Mouse (Mus musculus): ENCODE results near the gene Adam1b. TPM values are rescaled to one million over a fixed set of nuclear protein-coding genes. Genes with fewer than 3 reads are reported as not detected.

Gene Adam1b
- polyA plus RNA-seq, 2 experiments = not detected

DNA sequence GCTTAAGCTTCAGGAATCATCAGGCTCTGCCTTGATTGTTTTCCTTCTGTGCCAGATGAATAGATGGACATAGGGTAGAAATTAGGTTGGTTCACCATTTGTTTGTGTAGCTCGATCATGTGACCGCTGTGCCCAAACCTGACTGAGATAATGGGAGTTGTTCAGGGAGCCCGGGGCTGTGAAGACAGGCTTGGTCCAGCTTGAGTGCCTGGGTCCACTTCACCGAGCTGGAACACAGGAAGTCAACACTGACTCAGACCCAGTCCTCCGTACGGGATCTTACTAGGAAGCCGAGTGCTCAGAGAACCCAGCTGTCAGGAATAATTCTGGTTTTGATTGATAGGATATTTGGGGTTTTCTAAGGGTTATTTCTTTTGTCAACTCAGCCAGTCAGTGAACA is 28.6 kb downstream of the Adam1b start:
- Histone ChIP-seq H3K4me1 (replicated peaks; ENCODE audit: control insufficient read depth in 2 of 2, insufficient read depth in 2 of 2, low read length in 1 of 2) (peaks cover 12 to 42% of the 10 kb centered on the region in 2 experiments), H3K36me3 (replicated peaks; ENCODE audit: control insufficient read depth, insufficient read depth, low read depth) (no peaks in the 10 kb centered on the region), H3K27me3 (ENCODE audit: control insufficient read depth, insufficient read depth, low read length) (no peaks in the 10 kb centered on the region), H3K9ac (replicated peaks) (no peak overlapping the region), H3K4me3 (ENCODE audit: insufficient read depth in 1 of 2, low read depth in 2 of 2, low read length in 2 of 2) (no peak overlapping the region), H3K4me2 (ENCODE audit: low read depth) (no peak overlapping the region), H3K9me3 (ENCODE audit: control insufficient read depth, low read length) (no peaks in the 10 kb centered on the region; the same call in 1 of the 2 replicates), H3K27ac (no peak overlapping the region)
- no peak for TF ChIP-seq EP300 (IDR thresholded peaks at IDR 0.05; ENCODE audit: low read depth)
- no peak for TF ChIP-seq CTCF (IDR thresholded peaks at IDR 0.05; ENCODE audit: low read depth)
- ATAC-seq (ENCODE audit: insufficient read depth) (no peak), DNase-seq (ENCODE audit: low read depth in 3 of 3, low spot score in 3 of 3) (no peak)
- 76% methylated on average over 7 of the region's 7 CpGs for WGBS (ENCODE audit: insufficient replicate concordance)

DNA sequence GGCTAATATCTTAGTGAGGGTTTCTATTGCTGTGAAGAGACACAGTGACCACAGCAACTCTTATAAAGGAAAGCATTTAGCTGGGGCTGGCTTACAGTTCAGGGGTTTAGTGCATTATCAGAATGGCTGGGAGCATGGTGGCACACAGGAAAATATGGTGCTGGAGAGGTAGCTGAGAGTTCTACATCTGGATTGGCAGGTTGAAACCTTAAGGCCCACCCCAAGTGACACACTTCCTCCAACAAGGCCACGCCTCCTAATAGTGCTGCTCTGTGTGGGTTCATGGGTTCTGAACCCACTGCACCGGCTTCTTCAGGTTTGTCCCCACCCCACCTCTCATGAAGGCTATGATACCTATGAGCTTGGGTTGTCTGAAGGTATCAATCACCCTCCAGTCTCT is 30.8 kb downstream of the Adam1b start:
- no peak for DNase-seq (ENCODE audit: low read depth in 3 of 3, low spot score in 3 of 3)
- no peak for ATAC-seq (ENCODE audit: insufficient read depth)
- Histone ChIP-seq H3K36me3 (replicated peaks; ENCODE audit: control insufficient read depth, insufficient read depth, low read depth) (no peaks in the 10 kb centered on the region), H3K27me3 (ENCODE audit: control insufficient read depth, insufficient read depth, low read length) (no peaks in the 10 kb centered on the region), H3K9me3 (ENCODE audit: control insufficient read depth, low read length) (no peaks in the 10 kb centered on the region; the same call in 1 of the 2 replicates), H3K27ac (no peak overlapping the region), H3K9ac (replicated peaks) (no peak overlapping the region), H3K4me1 (replicated peaks; ENCODE audit: control insufficient read depth in 2 of 2, insufficient read depth in 2 of 2, low read length in 1 of 2) (peaks cover 12 to 42% of the 10 kb centered on the region in 2 experiments), H3K4me3 (ENCODE audit: insufficient read depth in 1 of 2, low read depth in 2 of 2, low read length in 2 of 2) (no peak overlapping the region), H3K4me2 (ENCODE audit: low read depth) (no peak overlapping the region)
- no peak for TF ChIP-seq CTCF (IDR thresholded peaks at IDR 0.05; ENCODE audit: low read depth)
- TF ChIP-seq EP300 (IDR thresholded peaks at IDR 0.05; ENCODE audit: low read depth) = no peak
- WGBS (ENCODE audit: insufficient replicate concordance) = 68% methylated on average over 2 of the region's 2 CpGs

DNA sequence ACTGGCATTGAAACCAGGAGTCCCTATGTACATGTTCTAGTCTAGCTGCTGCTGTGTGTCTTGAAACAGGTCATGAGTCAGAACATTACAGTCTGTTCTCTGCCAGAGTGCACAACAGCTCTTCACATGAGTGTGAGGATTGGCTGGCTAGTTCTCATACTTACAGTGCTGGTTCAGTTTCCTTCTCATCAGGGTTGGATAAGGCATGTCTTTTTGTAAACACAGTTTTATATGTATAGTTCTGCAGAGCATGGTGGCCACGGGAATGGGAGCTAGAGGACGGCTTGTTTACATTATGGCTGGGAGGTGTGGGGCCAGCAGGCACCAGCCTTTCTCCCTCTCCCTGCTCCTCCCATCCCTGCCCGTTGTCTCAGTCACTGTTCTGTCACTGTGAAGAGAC is 33.7 kb downstream of the Adam1b start:
- TF ChIP-seq CTCF (IDR thresholded peaks at IDR 0.05; ENCODE audit: low read depth) (no peak), EP300 (IDR thresholded peaks at IDR 0.05; ENCODE audit: low read depth) (no peak)
- H3K9me3 ChIP-seq (ENCODE audit: control insufficient read depth, low read length) = no peaks in the 10 kb centered on the region
- no peak overlapping the region for H3K4me3 ChIP-seq (ENCODE audit: insufficient read depth in 1 of 2, low read depth in 2 of 2, low read length in 2 of 2)
- H3K36me3 ChIP-seq (replicated peaks; ENCODE audit: control insufficient read depth, insufficient read depth, low read depth) = no peaks in the 10 kb centered on the region
- no peaks in the 10 kb centered on the region for H3K27me3 ChIP-seq (ENCODE audit: control insufficient read depth, insufficient read depth, low read length)
- no peak overlapping the region for H3K4me2 ChIP-seq (ENCODE audit: low read depth)
- ATAC-seq (ENCODE audit: insufficient read depth) (no peak), DNase-seq (ENCODE audit: low read depth in 3 of 3, low spot score in 3 of 3) (no peak)
- no peak overlapping the region for H3K9ac ChIP-seq (replicated peaks)
- peaks cover 0 to 20% of the 10 kb centered on the region in 2 experiments for H3K4me1 ChIP-seq (replicated peaks; ENCODE audit: control insufficient read depth in 2 of 2, insufficient read depth in 2 of 2, low read length in 1 of 2)
- 34% methylated on average over 3 of the region's 3 CpGs for WGBS (ENCODE audit: insufficient replicate concordance)
- no peak overlapping the region for H3K27ac ChIP-seq

DNA sequence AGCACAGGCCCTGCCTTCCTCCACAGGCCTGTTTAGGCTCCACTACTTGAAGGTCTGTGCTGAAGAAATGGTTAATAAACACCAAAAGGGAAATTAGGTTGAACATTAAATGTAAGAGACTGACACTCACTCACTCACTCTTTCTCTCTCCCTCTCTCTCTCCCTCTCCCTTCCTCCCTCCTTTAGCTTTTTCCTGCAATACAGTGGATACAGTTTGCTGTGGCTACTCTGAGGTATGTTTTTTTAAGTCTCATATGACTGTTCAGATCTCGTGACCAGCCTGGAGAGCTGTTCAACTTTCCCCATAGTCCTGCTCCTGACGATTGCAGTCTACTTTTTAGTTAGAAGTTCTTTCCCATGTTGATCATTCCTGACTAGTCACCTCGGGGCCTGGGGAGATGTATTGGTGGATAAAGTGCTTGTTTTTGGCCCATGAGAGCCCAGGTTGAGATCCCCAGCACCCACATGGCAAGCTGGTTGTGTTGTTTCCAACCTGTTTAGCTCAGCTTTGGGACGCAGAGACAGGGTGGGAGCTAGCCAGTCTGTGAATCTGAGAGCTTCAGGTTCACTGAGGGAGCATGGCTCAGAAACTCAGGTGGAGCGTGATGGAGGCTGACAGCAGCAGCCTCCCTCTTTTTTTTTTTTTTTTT is 39.5 kb downstream of the Adam1b start:
- Histone ChIP-seq H3K36me3 (replicated peaks; ENCODE audit: control insufficient read depth, insufficient read depth, low read depth) (no peaks in the 10 kb centered on the region), H3K9ac (replicated peaks) (no peak overlapping the region), H3K27me3 (ENCODE audit: control insufficient read depth, insufficient read depth, low read length) (no peaks in the 10 kb centered on the region), H3K27ac (no peak overlapping the region), H3K4me2 (ENCODE audit: low read depth) (no peak overlapping the region), H3K9me3 (ENCODE audit: control insufficient read depth, low read length) (no peaks in the 10 kb centered on the region), H3K4me1 (replicated peaks; ENCODE audit: control insufficient read depth in 2 of 2, insufficient read depth in 2 of 2, low read length in 1 of 2) (peaks cover 3 to 17% of the 10 kb centered on the region in 2 experiments; a peak in 3 of 4 replicates), H3K4me3 (ENCODE audit: insufficient read depth in 1 of 2, low read depth in 2 of 2, low read length in 2 of 2) (no peak overlapping the region)
- TF ChIP-seq EP300 (IDR thresholded peaks at IDR 0.05; ENCODE audit: low read depth) (no peak), CTCF (IDR thresholded peaks at IDR 0.05; ENCODE audit: low read depth) (no peak)
- 60% methylated on average over 5 of the region's 5 CpGs for WGBS (ENCODE audit: insufficient replicate concordance)
- ATAC-seq (ENCODE audit: insufficient read depth) (no peak), DNase-seq (ENCODE audit: low read depth in 3 of 3, low spot score in 3 of 3) (no peak)

DNA sequence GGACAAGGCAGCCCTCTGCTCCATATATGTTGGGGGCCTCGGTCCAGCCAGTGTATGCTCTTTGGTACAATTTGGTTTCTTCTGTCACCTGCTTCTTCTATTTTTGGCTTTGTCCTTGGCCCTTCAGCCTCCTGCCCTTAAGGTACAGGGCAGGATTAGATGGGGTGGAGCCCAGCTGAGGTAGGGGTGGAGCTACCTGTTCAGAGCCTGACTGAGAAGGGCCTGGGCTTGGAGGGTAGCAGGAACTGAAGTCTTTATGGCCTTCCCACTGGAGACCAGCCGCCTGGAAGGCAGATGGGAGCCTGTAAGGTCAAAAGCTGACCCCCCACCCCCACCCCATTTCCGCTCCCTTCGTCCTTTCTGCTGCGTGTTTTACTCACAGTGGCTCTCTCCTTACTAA is 40.3 kb downstream of the Adam1b start:
- no peak for DNase-seq (ENCODE audit: low read depth in 3 of 3, low spot score in 3 of 3)
- Histone ChIP-seq H3K4me1 (replicated peaks; ENCODE audit: control insufficient read depth in 2 of 2, insufficient read depth in 2 of 2, low read length in 1 of 2) (peaks cover 3 to 17% of the 10 kb centered on the region in 2 experiments; a peak in 3 of 4 replicates), H3K27me3 (ENCODE audit: control insufficient read depth, insufficient read depth, low read length) (no peaks in the 10 kb centered on the region), H3K9me3 (ENCODE audit: control insufficient read depth, low read length) (no peaks in the 10 kb centered on the region), H3K9ac (replicated peaks) (no peak overlapping the region), H3K36me3 (replicated peaks; ENCODE audit: control insufficient read depth, insufficient read depth, low read depth) (no peaks in the 10 kb centered on the region), H3K27ac (no peak overlapping the region), H3K4me2 (ENCODE audit: low read depth) (no peak overlapping the region), H3K4me3 (ENCODE audit: insufficient read depth in 1 of 2, low read depth in 2 of 2, low read length in 2 of 2) (no peak overlapping the region)
- no peak for TF ChIP-seq CTCF (IDR thresholded peaks at IDR 0.05; ENCODE audit: low read depth)
- TF ChIP-seq EP300 (IDR thresholded peaks at IDR 0.05; ENCODE audit: low read depth) = no peak
- no peak for ATAC-seq (ENCODE audit: insufficient read depth)
- WGBS (ENCODE audit: insufficient replicate concordance) = 72% methylated on average over 5 of the region's 5 CpGs
